Mouse (Mus musculus): ENCODE results near the gene Epop. TPM values are rescaled to one million over a fixed set of nuclear protein-coding genes. Genes with fewer than 3 reads are reported as not detected.

Epop gene
- polyA plus RNA-seq, 1 experiment from 2014 or later = 1.8 TPM

DNA sequence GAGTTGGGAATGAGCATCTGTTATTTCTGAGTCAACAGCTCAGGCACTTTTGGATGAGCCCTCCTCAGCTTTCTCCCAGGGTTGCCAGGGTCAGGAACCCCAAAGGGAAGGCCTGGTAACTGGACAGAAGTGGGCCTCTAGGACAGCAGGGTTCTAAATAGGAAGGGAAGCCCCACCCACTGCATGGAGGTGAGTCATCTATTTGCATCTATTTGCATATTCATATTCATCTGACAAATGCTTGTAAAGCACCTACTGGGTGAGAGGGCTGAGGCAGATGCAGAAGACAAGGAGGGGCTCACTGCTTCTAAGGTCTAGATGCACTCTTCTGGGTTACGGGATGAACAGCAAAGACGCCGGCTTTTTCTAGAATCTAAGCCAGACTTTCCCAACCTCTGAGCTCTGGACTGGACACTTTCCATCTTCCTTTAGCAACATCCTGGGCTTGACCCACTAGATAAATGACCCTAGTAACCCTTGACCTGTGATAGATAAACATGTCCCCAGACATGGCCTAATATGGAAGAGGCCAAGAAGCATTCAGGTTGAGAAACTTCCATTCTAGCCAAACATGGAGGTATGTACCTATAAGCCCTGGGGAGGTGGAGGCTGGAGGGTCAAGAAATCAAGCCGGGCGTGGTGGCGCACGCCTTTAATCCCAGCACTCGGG is 22.3 kb downstream of the Epop start:
- Histone ChIP-seq H3K9ac (no peak overlapping the region), H3K9me3 (ENCODE audit: control insufficient read depth, low read length) (no peaks in the 10 kb centered on the region), H3K4me3 (replicated peaks; ENCODE audit: low read length) (no peak overlapping the region), H3K36me3 (replicated peaks; ENCODE audit: control insufficient read depth, insufficient read depth) (no peaks in the 10 kb centered on the region), H3K4me1 (replicated peaks; ENCODE audit: control insufficient read depth, insufficient read depth, low read length) (no peaks in the 10 kb centered on the region), H3K4me2 (replicated peaks) (no peak overlapping the region), H3K27me3 (ENCODE audit: control insufficient read depth, insufficient read depth, low read length) (no peaks in the 10 kb centered on the region), H3K27ac (no peak overlapping the region)
- no peak for ATAC-seq (ENCODE audit: low FRiP score)
- 98% methylated on average over 8 of the region's 8 CpGs for WGBS
- DNase-seq (ENCODE audit: low spot score) = no peak

DNA sequence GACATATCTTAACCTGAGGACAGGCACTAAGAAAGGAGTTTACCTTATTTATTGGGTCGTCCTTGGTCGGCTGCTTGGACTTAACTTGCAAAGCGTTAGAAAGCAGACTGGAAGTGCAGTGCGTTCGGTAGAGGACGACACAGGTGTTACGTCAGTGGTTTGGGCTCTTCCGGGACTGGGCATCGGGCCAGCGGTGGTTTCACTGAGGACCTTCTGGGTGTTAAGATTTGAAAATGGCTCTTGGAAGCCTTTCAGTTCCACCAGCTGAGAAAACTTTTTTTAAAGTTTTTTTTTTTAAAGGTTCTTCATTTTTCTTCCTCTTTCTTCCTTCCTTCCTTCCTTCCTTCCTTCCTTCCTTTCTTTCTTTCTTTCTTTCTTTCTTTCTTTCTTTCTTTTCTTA is 25.6 kb downstream of the Epop start:
- H3K9me3 ChIP-seq (ENCODE audit: control insufficient read depth, low read length) = no peaks in the 10 kb centered on the region
- 82% methylated on average over 10 of the region's 10 CpGs for WGBS
- H3K4me1 ChIP-seq (replicated peaks; ENCODE audit: control insufficient read depth, insufficient read depth, low read length) = no peaks in the 10 kb centered on the region
- ATAC-seq (ENCODE audit: low FRiP score) = no peak
- no peak overlapping the region for H3K4me2 ChIP-seq (replicated peaks)
- H3K4me3 ChIP-seq (replicated peaks; ENCODE audit: low read length) = no peak overlapping the region
- DNase-seq (ENCODE audit: low spot score) = no peak
- no peak overlapping the region for H3K27ac ChIP-seq
- no peaks in the 10 kb centered on the region for H3K36me3 ChIP-seq (replicated peaks; ENCODE audit: control insufficient read depth, insufficient read depth)
- H3K27me3 ChIP-seq (ENCODE audit: control insufficient read depth, insufficient read depth, low read length) = no peaks in the 10 kb centered on the region
- H3K9ac ChIP-seq = no peak overlapping the region

DNA sequence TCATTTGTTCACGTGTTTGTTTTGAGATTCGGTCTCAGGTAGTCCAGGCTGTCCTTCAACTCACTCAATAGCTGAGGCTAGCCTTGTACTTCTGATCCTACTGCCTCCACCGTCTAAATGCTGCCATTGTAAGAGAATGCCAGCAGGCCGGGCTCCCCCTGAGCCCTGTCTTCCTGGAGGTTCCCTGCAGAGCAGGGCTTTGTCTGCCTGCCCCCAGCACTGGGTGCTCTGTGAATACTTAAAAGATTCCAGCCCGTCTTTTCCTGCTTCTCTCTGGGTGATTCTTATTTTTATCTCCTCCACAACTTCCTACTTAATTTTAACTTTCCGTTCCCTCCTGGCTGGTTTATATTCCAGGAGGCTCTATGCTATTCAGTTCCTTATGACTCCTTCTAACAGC is 27.3 kb downstream of the Epop start:
- Histone ChIP-seq H3K36me3 (replicated peaks; ENCODE audit: control insufficient read depth, insufficient read depth) (no peaks in the 10 kb centered on the region), H3K4me1 (replicated peaks; ENCODE audit: control insufficient read depth, insufficient read depth, low read length) (no peaks in the 10 kb centered on the region), H3K9me3 (ENCODE audit: control insufficient read depth, low read length) (no peaks in the 10 kb centered on the region), H3K4me2 (replicated peaks) (no peak overlapping the region), H3K9ac (no peak overlapping the region), H3K27me3 (ENCODE audit: control insufficient read depth, insufficient read depth, low read length) (no peaks in the 10 kb centered on the region), H3K4me3 (replicated peaks; ENCODE audit: low read length) (no peak overlapping the region), H3K27ac (no peak overlapping the region)
- no peak for ATAC-seq (ENCODE audit: low FRiP score)
- no peak for DNase-seq (ENCODE audit: low spot score)
- 15% methylated on average over 6 of the region's 6 CpGs for WGBS

DNA sequence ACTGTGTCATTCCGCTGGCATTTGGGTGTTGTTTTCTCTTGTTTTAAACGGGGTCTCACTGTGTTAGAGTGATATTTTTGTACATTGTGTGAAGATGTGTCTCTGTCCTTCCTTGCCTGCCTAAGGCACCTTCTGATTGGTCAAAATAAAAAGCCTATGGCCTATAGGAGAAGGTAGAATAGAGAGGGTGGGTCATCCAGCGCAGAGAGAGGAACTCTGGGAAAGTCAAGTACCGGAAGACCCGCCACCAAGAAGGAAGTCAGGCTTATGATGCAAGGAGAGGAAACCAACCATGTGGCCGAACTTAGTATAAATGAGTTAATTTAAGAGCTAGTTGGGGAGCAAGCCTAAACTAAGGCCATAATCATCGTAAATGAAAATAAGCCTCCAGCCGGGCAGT is 30.4 kb downstream of the Epop start:
- H3K36me3 ChIP-seq (replicated peaks; ENCODE audit: control insufficient read depth, insufficient read depth) = no peaks in the 10 kb centered on the region
- no peak overlapping the region for H3K4me3 ChIP-seq (replicated peaks; ENCODE audit: low read length)
- H3K4me1 ChIP-seq (replicated peaks; ENCODE audit: control insufficient read depth, insufficient read depth, low read length) = no peaks in the 10 kb centered on the region
- H3K27ac ChIP-seq = no peak overlapping the region
- no peaks in the 10 kb centered on the region for H3K27me3 ChIP-seq (ENCODE audit: control insufficient read depth, insufficient read depth, low read length)
- DNase-seq (ENCODE audit: low spot score) (no peak), ATAC-seq (ENCODE audit: low FRiP score) (no peak)
- WGBS = 90% methylated on average over 8 of the region's 8 CpGs
- no peak overlapping the region for H3K4me2 ChIP-seq (replicated peaks)
- no peak overlapping the region for H3K9ac ChIP-seq
- H3K9me3 ChIP-seq (ENCODE audit: control insufficient read depth, low read length) = no peaks in the 10 kb centered on the region

DNA sequence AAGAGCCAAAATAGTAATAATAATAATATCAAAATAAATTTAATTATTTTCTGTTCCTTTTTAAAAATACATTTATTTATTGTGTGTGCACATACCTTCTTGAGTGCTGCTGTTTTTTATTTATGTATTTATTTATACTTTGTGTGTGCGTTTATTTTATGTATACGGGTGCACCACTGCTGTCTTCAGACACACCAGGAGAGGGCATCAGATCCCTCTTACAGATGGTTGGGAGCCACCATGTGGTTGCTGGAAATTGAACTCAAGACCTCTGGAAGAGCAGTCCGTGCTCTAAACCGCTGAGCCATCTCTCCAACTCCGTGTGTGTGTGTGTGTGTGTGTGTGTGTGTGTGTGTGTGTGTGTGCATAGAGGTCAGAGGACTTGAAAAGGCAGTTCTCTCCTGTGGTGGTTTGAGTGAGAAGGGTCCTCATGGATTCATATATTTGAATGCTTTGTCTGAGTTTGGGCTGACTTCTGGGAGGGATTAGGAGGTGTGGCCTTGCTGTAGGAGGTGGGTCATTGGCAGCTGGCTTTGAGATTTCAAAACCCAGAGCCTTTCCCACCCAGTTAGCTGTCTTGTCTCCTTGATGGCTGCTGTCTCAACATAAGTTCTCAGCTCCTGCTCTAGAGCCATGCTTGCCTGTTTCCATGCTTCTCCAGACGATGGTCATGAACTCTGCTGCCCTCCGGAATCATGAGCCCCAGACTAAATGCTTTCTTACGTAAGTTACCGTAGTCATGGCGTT is 31.4 kb downstream of the Epop start:
- H3K4me1 ChIP-seq (replicated peaks; ENCODE audit: control insufficient read depth, insufficient read depth, low read length) = no peaks in the 10 kb centered on the region
- H3K27me3 ChIP-seq (ENCODE audit: control insufficient read depth, insufficient read depth, low read length) = no peaks in the 10 kb centered on the region
- WGBS = 84% methylated on average over 10 of the region's 10 CpGs
- no peaks in the 10 kb centered on the region for H3K36me3 ChIP-seq (replicated peaks; ENCODE audit: control insufficient read depth, insufficient read depth)
- no peak for ATAC-seq (ENCODE audit: low FRiP score)
- DNase-seq (ENCODE audit: low spot score) = no peak
- no peak overlapping the region for H3K9ac ChIP-seq
- H3K27ac ChIP-seq = no peak overlapping the region
- no peak overlapping the region for H3K4me2 ChIP-seq (replicated peaks)
- no peaks in the 10 kb centered on the region for H3K9me3 ChIP-seq (ENCODE audit: control insufficient read depth, low read length)
- no peak overlapping the region for H3K4me3 ChIP-seq (replicated peaks; ENCODE audit: low read length)

DNA sequence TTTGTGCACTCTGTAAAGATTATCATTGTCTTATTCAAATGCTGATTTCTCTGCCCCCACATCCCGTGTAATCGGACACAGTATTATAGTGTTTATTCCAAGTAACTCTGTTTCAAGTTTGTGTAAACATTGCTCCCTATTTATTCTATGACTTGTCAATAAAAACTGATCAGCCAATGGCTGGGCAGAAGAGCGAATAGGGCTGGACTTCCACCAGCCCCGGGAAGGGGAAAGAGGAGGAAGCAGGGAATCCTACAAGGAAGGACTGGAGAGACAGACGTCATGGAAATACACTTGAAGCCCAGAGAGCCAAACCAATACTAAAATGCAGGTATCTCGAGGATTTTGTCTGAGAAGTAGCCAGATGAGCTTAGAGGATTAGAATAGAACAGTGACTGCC is 35.4 kb downstream of the Epop start:
- Histone ChIP-seq H3K4me1 (replicated peaks; ENCODE audit: control insufficient read depth, insufficient read depth, low read length) (0 out of 2 replicates have a peak, but pooled peaks cover 5% of the 10 kb centered on the region), H3K4me2 (replicated peaks) (no peak overlapping the region), H3K9ac (no peak overlapping the region), H3K4me3 (replicated peaks; ENCODE audit: low read length) (no peak overlapping the region), H3K36me3 (replicated peaks; ENCODE audit: control insufficient read depth, insufficient read depth) (no peaks in the 10 kb centered on the region), H3K27me3 (ENCODE audit: control insufficient read depth, insufficient read depth, low read length) (no peaks in the 10 kb centered on the region), H3K27ac (no peak overlapping the region), H3K9me3 (ENCODE audit: control insufficient read depth, low read length) (no peaks in the 10 kb centered on the region)
- no peak for ATAC-seq (ENCODE audit: low FRiP score)
- DNase-seq (ENCODE audit: low spot score) = no peak
- WGBS = 60% methylated on average over 6 of the region's 6 CpGs

DNA sequence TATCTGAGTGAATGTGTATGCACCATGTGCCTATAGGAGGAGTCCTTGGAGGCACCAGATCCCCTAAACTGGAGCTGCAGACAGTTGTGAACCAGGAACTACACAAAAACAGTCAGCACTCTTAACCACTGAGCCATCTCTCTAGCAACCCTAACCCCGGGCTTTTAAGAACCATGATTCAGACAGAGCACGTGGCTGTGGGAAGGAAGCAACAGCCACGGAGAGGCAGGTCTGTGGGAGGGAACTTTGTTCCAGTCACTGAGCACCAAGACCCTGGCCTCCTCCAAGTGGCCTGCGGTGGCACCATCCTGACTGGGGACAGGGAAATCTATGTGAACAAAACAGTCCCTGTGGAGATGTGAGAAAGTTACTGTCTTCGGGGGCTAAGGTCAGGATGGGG is 37.6 kb downstream of the Epop start:
- Histone ChIP-seq H3K4me2 (replicated peaks) (no peak overlapping the region), H3K27ac (no peak overlapping the region), H3K27me3 (ENCODE audit: control insufficient read depth, insufficient read depth, low read length) (no peaks in the 10 kb centered on the region), H3K9ac (no peak overlapping the region), H3K4me3 (replicated peaks; ENCODE audit: low read length) (no peak overlapping the region), H3K4me1 (replicated peaks; ENCODE audit: control insufficient read depth, insufficient read depth, low read length) (0 out of 2 replicates have a peak, but pooled peaks cover 5% of the 10 kb centered on the region), H3K36me3 (replicated peaks; ENCODE audit: control insufficient read depth, insufficient read depth) (no peaks in the 10 kb centered on the region), H3K9me3 (ENCODE audit: control insufficient read depth, low read length) (no peaks in the 10 kb centered on the region)
- no peak for ATAC-seq (ENCODE audit: low FRiP score)
- no peak for DNase-seq (ENCODE audit: low spot score)
- 23% methylated on average over 5 of the region's 5 CpGs for WGBS

DNA sequence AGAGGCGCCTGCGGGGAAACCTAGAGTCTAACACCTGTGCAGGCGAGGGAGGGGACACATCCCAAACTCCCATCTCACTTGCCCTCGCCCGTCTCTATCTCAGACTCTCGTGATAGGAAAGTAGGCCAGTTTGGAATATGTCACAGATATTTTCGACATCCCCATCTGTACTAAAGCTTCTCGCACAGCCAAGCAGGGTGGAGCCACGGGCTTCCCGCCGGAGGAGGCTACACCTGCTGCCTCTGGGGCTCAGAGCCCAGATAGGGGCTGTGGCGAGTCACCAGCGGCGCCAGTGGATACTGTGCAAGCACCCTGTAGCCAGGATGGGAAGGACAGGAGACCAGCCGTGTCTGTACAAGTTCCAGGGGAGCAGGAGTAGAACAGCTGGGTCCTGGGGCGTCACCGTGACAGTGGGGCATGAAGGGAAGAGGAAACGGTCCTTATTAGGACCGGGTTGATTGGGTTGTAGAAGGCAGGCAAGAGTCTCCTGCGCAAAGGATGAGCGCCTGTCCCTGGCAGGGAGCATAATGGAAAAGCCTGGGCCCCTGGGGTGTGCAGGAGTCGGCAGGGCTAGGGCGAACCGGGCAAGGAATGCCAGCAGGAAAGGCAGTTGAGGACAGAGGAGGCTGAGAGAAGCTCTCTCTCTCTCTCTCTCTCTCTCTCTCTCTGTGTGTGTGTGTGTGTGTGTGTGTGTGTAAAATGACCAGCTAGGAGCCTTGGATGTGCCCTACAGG is 39.1 kb downstream of the Epop start:
- WGBS = 31% methylated on average over 24 of the region's 24 CpGs
- DNase-seq (ENCODE audit: low spot score) (no peak), ATAC-seq (ENCODE audit: low FRiP score) (no peak)
- Histone ChIP-seq H3K4me1 (replicated peaks; ENCODE audit: control insufficient read depth, insufficient read depth, low read length) (0 out of 2 replicates have a peak, but pooled peaks cover 5% of the 10 kb centered on the region), H3K4me2 (replicated peaks) (no peak overlapping the region), H3K9me3 (ENCODE audit: control insufficient read depth, low read length) (no peaks in the 10 kb centered on the region), H3K27ac (no peak overlapping the region), H3K27me3 (ENCODE audit: control insufficient read depth, insufficient read depth, low read length) (no peaks in the 10 kb centered on the region), H3K36me3 (replicated peaks; ENCODE audit: control insufficient read depth, insufficient read depth) (no peaks in the 10 kb centered on the region), H3K9ac (no peak overlapping the region), H3K4me3 (replicated peaks; ENCODE audit: low read length) (no peak overlapping the region)

DNA sequence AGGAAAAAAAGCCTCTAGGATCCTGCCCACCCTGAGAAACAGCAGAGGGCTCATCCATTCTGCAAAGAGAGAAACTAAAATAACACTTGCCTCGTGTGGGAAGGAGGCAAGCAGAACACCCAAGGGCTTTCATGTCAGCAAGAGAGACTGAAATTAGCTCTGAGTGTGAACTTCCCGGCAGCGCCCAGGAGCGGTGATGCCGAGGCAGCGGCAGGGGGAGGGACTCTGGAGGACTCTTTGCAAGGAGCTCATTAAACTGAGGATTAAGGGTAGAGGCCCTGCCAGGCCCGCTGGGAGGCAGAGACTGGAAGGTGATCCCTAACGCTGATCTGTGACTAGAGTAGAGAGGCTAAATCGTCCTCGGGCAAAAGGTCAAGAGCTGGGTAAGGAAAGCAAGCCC is 40.3 kb downstream of the Epop start:
- Histone ChIP-seq H3K27ac (no peak overlapping the region), H3K9me3 (ENCODE audit: control insufficient read depth, low read length) (no peaks in the 10 kb centered on the region), H3K4me2 (replicated peaks) (no peak overlapping the region), H3K9ac (no peak overlapping the region), H3K36me3 (replicated peaks; ENCODE audit: control insufficient read depth, insufficient read depth) (no peaks in the 10 kb centered on the region), H3K4me1 (replicated peaks; ENCODE audit: control insufficient read depth, insufficient read depth, low read length) (0 out of 2 replicates have a peak, but pooled peaks cover 5% of the 10 kb centered on the region), H3K4me3 (replicated peaks; ENCODE audit: low read length) (no peak overlapping the region), H3K27me3 (ENCODE audit: control insufficient read depth, insufficient read depth, low read length) (no peaks in the 10 kb centered on the region)
- DNase-seq (ENCODE audit: low spot score) = no peak
- 6% methylated on average over 10 of the region's 10 CpGs for WGBS
- no peak for ATAC-seq (ENCODE audit: low FRiP score)
